Mouse (Mus musculus) gastrocnemius, adult 8-10 months (tissue): ENCODE measurements around the gene Gm20075. TPM values are rescaled to one million over a fixed set of nuclear protein-coding genes. Genes with fewer than 3 reads are reported as not detected.
"Not testable (repeated sequence)": the region's sequence is repeated elsewhere in the genome, so short reads cannot be mapped to it uniquely, and the experiment has no call there.

Source experiments
- DNase-seq, 2 experiments: peaks; one replicate each; pipeline ENCODE4 v3.0.0; 2022; ENCODE audit warnings: low spot score in 2 of 2
- total RNA-seq, 4 experiments: library from RNA; stranded (reverse); gene quantifications; 2 replicates each; pipeline ENCODE4 v1.2.4; 2022

Gene Gm20075
- 10 to 100 TPM in 2 of 4 experiments, 1 to 10 TPM in 2; 8.1 to 11.7 (median 9.9) TPM for total RNA-seq

DNA sequence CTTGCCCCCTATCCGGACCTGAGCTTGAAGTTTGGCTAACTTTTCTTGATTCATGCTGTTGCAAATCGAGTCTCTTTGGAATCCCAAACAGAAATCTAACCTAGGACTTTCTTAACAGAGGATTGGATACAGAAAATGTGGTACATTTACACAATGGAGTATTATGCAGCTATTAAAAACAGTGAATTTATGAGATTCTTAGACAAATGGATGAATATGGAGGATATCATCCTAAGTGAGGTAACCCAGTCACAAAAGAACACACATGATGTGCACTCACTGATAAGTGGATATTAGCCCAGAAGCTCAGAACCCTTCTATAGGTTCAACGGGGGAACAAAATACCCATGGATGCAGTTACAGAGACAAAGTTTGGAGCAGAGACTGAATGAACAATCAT lies at the start of gene Gm20075:
Gene Gm20075, minus strand, starts transcription at position 101 of the 400 bp plus-strand sequence.
- not testable (repeated sequence) for DNase-seq

DNA sequence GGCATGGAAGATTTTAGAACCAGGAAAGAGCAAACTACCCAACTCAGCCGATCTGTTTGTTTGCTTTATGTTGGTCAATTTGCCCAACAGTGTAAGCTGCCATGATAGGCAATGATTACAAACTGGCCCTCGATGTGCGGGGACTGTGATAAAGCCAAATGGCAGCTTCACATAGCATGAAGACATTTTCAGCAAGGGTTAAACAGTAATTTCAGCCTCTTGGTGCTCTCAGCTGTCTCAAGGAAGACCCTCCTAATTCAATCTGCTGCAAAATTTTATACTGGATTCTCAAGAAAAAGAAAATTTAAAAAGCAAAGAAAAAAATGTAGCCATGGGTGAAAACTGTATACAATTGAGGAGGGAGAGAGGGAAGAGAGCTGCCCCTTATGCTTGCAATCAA lies 47.9 kb upstream of the Gm20075 start:
- DNase-seq, result no peak

DNA sequence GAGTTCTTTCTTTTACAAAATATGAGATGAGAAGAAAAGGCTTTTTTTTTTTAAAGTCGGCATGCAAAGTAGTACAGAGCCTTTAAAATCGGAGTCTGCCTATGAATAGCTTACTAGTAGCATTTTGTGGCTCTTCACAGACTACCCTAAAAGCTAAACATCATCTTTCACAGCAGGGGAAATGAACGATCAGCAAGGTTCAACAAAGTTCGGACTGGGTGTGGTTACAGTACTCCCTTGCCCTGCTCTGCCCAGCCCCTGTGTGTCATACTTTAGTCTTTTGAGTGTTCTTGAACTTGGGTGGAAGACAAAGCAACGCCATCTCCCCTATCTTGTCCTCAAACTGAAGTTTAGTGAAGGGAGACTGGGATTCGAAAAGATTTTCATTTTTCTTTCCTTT lies 45.5 kb upstream of the Gm20075 start:
- no peak for DNase-seq

- DNase-seq, result no peak
Observed at GRCm38 (mm10) chr13:96125011-96125410, 43.8 kb upstream of the Gm20075 start.

DNA sequence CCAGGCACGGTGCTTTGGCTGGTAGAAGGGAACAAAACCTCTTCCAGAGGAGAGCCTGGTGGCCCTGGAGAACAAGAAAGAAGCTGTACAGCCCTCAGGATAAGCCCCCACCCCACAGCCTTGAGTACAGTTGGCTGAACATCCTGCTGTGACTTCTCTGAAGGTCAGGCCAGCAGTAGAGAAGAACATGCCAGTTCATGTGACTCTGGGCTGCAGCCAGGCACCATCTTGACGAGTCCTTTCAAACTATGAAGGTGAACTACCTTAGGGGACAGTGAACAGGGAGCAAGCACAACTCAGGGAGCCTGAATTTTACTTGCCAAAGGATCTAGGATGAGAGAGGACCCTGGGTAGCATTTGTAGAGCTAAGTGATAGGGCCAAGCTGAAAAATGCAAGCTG lies 31.5 kb upstream of the Gm20075 start:
- no peak for DNase-seq

GRCm38 (mm10) chr13:96110767-96111166 lies 29.6 kb upstream of the Gm20075 start:
- no peak for DNase-seq

DNA sequence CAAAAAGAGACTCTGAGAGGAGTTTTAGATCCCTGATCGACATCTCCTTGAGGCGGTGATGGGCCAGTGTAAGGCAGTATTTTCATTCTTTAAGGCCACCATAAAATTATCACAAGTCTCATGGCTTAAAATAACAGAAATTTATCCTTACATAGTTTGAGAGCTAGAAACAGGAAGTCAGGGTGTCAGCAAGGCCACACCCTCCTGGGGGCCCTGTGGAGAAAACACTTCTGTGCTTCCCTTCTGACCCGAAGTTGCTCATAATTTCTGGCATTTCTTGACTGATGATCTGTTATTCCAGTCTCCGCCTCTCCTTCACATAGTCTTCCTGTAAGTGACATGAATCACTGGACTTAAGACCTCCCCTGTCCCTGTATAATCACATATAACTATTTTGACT lies 25.2 kb upstream of the Gm20075 start:
- no peak for DNase-seq

DNA sequence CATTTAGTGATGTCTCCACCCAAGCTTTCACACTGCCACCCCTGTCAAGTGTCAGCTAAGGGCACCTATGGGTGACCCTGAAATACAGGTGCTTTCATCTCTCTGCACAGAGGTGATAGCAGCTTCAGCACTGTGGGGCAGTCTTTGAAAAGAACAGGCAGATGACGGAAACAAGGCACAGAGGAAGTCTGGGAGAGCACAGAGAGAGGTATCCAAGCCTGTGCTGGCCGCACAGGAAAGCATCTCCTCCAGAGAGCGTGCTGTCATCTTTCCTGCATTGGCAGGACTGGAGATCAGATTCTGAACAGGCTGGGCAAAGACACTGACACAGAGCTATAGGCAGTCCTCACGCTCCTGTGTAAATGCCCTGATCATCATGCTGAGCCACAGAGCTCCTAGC lies 9.8 kb upstream of the Gm20075 start:
- DNase-seq, result no peak

GRCm38 (mm10) chr13:96085581-96086302 lies 4.6 kb upstream of the Gm20075 start:
- no peak for DNase-seq

GRCm38 (mm10) chr13:96081754-96082153 lies 578 bp upstream of the Gm20075 start, which contains the start of gene Gm17190:
Gene Gm17190 (plus strand): TSS chr13:96082054.
- DNase-seq, result not testable (repeated sequence)

- DNase-seq, result no peak
Observed at GRCm38 (mm10) chr13:96073555-96073954, 7.6 kb downstream of the Gm20075 start.

- DNase-seq, result no peak
Observed at GRCm38 (mm10) chr13:96052755-96053154, 28.4 kb downstream of the Gm20075 start.

DNA sequence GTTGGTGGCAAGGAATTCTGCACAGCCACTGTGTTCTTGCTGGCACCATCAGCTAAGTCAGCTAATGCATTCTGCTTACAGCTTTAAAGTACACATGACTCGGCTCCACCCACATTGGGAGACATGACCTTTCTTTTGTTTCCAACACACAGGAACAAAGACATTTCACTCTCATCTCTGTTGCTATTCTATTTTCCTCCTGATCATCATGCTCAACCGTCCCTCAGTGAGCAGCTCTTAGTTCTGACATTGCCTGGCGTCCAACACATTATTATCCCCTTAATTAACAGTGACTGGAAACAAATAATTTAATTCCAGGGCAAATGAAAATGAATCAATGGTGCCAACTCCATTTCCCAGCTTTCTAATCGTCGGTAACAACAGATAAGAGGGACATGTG lies 35.8 kb downstream of the Gm20075 start:
- no peak for DNase-seq

GRCm38 (mm10) chr13:96040275-96041042 lies 40.7 kb downstream of the Gm20075 start:
- DNase-seq, result no peak

- no peak for DNase-seq
Observed at GRCm38 (mm10) chr13:96039536-96039935, 41.6 kb downstream of the Gm20075 start.

DNA sequence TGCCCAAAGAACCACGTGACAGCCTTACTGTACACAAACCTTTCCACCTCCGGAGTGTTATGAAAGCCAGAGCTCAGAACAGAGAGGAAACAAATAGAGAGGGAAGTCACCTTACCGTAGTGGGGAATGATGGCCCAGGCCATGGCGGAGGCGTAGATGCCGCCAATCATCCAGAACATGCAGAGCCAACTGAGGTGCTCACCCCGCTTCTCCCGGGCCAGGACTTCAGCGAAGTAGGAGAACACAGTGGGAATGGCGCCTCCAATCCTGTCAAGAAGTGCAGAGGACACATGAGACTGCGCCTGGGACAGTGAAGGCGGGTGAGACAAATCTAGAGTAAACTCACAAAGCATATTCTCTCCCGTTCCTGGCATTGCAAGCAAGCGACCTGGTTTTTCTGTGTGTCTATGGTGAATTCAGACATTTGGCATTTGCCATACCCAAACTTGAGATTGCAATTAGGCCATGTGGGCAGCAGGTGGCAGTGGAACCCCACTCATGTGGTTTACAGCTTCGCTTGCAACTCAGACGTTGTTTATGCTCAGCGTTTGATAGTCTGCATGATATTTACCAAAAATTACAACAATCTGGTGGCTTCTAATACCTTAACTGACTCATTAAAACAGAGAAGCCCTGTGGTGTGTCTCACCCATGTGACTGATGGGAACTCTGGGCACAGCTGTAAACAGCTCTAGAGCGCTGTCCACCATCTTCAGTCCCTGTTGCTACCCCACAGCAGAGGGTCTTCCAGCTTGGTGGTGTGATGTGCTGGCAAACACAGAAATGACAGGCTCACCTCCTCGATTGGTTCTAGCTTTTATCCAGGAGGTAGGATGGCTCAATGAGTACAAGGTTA lies 50.6 kb downstream of the Gm20075 start:
- no peak for DNase-seq

Other genes starting within 250 kb of the Gm20075 start
- gene Iqgap2, start 189.5 kb downstream of the Gm20075 start, total RNA-seq, result under 1 TPM; 0.39 to 0.92 (median 0.84) TPM
- not detected for gene Gm17190, start 678 bp upstream of the Gm20075 start, total RNA-seq
- gene Sv2c, start 51.2 kb upstream of the Gm20075 start, total RNA-seq, result under 1 TPM in 3 of 4 experiments, not detected in 1; 0.09 to 0.12 (median 0.11) TPM